Mouse (Mus musculus): ENCODE measurements at regions not wholly inside any gene's neighbourhood (a gene's known extent, or its start where the extent isn't known, plus 50 kb on each side); places are given as distances from the start of the nearest gene placed in this dataset.

DNA sequence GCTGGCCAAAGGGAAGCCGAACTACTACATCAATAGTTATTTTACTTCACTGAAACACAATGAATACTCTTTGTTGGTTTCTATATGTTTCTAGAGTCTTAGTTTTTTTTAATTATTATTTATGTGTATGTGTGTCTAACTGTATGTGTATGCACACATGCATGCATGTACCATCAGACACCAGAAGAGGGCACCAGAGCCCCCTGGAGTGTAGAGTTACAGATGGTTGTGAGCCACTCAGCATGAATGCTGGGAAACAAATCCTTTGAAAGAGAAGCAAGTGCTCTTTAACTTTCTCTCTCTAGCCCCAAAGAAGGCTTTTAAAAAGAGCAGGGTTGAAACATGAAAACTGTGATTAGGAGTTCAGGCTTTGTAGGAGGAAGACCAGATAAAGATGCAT lies 290.7 kb downstream of the Sorl1 start:
- ATAC-seq: no peak

DNA sequence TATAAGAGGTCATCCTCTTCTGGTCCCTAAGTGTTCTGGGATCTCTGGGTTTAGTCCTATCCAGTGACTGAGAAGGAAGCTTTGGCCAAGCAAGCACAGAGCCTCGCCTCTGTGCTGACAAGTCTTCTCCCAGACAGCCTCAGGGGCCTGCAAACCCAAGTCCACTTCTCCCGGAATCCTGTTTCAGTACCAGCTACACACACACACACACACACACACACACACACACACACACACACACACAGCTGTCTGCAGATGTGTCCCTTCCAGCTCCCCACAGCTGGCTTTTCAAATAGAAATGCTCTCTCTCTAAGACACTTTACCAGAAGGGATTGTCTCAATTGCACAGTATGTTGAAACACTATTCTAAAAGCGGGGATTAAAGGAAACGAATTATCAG lies 296.7 kb downstream of the Sorl1 start:
- ATAC-seq: no peak

DNA sequence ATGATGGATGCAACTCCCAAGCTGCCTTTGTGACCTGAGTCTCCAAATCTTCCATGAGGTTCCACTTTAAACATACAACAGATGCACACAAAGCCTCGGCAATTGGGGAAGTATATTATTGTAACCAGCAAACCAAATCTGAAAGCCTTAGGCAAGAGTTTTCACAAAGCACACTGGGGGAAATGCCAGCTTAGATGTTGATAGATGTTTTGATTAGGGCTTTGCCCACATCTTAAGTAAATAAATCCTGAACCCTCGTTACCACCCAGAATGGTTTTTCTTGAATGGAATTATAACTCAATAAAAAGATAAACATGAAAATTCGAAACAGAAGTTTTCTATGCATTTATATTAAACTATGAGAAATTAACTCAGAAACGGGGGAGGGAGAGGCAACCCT lies 302.7 kb downstream of the Sorl1 start:
- ATAC-seq: no peak

DNA sequence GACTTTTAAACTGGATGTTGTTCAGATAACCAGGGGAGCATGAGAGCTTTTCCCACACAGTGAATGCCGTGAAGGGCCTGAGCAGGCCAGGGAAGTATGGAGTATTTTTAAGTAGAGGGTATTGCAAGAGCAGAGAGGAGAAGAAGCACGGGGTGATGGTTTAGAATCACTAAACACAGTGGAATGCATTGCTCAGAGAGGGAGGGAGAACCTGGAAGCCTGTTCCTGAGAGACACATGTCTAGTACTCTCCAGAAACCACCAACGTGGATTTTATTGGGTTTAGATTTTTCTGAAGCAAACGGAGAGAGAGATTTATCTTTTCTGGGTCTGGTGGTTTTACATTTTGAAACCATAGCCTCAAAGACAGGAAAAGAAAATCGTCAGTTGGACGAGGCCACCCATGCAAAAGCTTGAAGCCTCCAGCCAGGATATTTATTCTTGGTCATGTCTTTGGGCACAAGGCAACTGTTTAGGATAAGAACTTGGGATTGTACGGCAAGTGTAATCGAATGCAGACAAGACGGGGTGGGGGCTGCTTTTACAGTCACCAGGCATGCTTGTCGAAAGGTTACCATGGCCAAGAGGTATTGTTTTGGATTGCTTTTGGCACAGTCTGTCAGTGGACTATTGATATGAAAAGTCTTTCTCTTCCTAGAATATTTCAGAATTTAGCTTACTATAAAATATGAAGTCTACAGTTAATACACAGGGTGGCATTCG lies 306.2 kb downstream of the Sorl1 start:
- ATAC-seq: no peak

DNA sequence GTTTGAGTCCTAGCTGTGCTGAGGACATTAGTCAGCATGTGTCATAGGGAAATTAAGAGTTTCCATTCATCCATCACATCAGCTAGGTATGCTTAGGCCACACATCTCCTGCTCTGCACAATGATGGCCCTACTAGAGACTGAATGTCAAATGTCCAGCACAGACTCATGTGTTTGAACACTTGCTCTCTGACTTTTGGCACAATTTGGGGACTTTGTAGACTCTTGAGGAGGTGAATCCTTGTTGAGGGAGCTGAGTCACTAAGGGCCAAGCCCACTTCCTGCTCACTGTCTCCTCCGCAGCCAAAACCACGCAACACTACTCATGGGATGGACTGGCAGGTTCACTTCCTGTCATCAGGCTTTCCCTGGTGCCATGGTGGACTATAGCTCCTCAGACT lies 308.2 kb downstream of the Sorl1 start:
- ATAC-seq: no peak

DNA sequence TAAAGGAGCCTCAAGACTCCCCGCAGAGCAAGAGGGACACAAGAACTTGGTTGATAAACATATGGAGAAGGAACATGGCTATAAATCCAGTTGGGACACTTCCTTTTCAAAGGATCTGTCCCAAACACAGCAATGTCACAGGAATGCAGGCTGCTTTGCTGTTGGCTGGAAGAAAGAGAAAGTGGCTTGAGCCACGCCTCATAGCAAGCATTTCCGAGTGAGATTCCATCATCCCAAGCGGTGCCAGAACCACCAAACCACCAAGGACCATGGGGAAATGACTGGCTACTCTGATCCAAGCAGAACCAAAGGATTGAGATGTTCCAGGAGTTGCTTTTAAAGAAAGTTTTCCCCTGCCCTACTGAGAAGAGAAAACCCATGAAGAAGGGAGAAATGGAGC lies 314.8 kb downstream of the Sorl1 start:
- no peak for ATAC-seq

DNA sequence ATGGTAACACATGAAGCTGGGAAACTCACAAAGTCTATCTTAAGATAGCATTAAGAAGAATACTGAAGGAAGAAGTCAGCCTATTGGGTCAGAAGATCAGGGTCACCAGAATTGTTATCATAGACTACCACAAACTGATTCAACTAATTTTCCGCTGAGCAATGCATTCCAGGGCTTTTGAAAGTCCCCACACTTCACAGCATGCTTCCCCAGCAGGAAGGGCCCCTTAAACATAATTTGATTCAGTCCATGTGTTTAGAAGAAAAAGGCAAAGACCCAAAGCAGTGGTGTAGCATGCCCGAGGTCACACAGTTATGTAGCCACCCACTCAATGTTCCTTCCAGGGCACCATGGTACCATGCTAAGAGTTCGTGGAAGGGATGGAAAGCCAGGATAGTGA lies 315.3 kb downstream of the Sorl1 start:
- ATAC-seq: no peak

DNA sequence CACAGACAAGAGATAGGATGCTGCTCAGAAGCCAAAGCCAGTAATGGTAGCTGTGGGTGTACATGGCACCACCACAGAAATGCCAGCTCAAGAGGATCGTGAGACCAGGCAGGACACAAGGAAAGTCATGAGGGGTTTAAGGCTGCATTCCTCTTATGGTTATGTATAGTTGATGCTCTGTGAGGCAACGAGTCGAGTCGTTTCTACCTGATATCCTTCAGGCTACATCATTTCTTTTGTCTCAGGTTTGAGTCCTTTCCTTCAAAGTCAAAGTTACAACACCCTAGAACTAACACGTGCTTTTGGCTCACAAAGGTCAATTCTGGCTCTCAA lies 317.8 kb downstream of the Sorl1 start:
- ATAC-seq: no peak

DNA sequence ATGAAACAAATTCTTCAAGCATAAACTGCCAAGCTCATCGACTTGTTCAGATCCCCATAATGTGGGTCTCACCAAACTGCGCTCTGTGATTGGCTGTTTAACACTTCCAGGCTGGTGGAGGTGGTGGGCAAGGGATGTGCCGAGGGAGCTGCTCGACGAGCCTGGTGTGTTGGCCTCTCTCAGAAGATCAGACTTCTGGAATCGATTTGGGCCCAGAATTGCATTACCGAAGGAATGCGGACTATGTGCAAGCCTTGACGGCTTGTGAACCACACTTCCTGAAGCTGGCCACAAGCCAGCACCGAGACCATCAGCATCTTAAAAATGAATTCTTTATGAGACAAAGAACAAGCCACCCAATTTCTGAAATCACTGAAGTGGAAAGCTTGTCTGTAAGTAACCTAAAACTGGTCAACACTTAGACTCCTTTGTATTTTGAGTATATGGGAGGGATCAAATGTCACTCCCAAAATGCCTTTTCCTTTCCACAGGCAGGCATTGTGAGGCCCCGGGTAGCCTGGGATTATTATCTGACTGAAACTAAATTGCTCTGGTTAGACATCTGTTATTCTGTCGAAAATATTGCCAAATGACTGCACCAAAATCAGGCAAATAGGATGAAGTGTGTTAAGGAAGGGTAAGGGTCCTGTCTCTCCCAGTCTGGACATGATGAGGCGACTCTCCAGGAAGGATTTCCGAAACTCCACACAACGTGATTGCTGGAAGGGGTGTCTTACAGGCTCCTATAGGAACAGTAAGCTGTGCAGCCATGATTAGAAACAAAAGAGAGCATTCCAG lies 318.4 kb downstream of the Sorl1 start:
- ATAC-seq: no peak

DNA sequence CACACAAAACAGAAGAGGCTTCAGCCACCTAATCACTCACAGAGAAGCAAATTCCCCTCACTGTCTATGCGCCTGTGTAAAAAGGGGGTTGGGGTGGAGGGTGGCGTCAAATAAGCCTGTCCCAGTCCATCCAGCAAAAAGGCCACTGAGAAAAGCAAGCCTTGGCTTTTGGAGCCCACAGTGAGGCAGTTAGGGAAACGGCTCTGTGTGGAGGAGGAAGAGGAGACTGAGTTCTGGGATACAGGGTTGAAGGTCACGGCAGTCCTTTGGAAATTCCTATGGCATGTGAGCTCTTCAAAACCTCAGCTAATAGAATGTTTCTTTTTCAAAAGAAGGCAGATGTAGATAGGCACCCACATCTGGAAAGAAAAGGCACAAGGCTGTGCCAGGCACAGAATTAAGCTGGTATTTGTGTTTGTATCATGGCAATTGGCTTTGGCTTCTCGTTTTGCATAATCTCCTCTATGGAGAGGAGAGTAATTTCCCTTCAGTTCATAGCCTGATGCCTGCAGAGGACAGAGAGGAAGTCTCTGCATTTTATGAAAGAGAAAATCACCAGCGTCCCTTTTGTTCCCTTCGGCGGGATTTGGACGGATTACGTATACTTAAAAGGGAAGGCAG lies 319.3 kb downstream of the Sorl1 start:
- ATAC-seq: no peak

DNA sequence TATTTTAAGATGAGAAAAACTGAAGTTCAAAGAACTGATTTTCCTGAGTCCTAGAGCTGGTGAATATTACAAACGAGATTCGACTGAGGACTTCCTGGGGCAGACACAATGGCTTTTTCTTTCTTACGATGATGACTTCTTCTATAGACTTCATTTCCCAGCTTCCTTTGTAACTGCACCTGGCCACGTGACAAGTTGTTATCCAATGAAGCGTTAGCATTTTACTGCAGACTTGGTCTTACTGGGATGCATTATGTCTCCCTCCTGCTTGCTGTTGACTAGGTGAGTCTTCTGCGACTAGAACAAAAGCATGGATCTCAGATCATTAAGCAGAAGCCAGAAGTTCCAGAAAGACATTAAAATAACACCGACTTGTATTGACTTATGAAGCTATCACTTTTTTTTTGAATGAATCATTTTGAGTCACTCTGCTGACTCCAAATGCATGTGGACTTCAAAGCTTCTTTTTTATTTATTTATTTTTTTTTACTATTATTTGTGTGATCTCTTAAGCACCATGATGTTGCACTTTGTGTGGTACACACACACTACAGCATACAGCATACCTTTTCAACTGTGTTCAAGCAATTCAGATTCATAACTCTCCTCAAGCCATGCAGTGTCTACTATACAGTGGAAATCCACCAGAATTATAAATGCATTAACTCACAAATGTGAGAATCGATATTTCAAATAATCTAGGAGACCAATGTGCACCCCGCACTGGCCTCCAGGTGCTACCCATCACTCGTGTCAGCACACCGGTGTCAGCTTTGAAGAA lies 320.2 kb downstream of the Sorl1 start:
- no peak for ATAC-seq

DNA sequence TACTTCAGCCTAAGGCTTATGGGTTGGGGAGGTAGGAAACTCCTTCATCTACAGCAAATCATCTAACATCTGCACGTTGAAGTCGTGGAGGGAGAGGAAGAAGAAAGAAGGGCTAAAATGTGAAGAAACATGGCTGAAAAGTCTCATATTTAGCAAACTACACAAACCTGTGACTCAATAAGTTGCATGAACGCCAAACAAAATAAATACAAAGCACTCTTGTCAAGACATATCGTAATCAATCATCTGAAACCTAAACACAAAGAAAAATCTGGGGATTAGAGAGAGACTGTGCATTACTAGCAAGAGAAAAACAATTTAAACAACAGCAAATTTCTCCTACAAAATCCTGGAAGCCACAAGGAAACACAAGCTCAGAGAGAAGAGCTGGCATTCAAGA lies 322.7 kb downstream of the Sorl1 start:
- no peak for ATAC-seq

DNA sequence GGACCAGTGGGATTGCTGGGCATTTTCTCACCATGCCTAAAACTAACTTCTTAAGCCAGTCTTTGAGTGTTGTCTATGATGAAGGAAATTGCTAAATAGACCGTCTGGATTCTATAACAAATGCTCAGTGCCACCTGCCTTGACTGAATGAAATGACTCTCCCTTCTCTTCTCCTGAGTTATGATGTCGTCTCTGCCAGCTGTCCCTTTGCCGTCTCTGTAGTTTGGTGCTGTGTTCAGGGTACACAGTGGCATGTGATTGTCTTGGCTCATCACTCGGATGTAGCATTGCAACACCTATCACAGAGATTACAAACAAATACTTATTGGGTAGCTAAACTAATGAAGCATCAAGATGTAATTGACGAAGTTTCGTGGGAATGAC lies 331.3 kb downstream of the Sorl1 start:
- no peak for ATAC-seq

DNA sequence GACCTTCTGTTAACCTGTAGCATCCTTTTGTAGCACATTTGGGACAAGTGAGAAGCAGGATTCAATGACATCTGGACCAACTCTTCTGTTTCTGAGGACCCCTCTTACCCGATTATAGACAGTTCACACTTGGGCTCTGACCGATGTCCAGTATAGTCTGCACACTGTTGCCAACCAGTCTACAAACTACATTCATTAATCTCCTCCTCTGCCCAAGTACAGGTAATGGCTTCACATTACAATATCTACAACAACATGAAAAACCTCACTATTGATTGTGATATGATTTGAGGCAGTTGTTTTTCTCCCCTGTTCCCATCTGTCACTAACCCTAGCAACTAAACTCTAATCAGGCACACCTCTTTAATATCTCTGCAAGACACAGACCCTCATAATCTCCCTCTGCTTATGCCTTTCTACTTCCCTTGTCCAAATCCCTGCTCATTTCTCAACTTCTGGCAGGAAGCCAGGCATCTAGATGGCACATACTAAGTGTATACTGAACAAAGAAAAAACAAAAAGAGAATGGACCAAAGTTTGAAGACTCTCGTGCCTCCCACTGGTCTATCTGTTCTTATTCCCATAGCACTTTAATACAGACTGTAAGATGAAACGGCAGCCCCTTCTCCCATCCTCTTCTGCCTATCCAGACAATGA lies 331.8 kb downstream of the Sorl1 start:
- no peak for ATAC-seq

DNA sequence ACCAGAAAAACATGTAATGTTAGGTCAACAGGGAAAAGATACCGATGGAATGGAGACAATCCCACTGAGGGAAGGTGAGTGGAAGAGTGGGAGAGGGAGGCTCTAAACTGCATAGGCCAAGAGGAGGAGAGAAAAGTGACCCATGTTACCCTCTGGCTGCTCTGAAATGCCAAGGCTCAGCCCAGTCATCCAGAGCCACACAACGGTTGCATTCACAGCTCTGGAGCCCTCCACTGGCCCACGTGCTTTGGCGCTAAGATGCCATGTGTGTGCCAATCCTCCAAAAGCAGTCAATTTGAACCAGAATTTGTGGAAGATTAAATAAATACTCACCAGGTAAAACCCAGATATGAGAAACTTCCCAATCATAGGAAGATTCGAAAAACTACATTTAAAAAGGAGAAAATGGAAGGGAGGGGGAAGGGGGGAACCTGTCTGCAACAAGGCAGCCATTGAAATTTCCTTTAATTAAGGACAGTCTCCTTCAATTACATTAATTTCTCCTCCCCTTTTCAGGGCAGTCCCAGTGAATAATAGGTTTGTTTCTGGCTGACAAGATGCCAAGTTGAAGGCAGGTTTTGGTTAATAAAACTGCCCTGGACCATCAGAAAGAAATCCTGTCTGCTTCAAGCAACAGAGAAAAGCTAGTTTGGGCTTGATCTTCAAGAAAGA lies 332.5 kb downstream of the Sorl1 start:
- ATAC-seq: no peak

DNA sequence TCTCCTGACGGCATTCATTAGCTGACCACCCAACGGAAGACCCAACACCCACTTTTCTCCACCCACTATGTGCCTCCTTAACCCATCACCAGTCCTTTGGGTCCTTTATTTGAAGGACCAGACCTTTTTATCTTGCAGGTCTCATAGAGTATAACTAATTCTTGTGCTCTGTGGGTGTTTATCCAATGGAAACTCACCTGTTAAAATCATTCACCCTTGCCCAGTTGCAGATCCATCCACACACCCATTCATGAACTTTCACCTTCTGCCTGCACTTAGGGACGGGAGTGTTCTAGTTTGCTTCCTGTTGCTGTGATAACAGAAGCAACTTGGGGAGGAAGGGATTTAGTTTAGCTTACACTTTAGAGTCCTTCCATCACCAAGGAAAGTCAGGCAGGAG lies 339.0 kb downstream of the Sorl1 start:
- ATAC-seq: no peak

DNA sequence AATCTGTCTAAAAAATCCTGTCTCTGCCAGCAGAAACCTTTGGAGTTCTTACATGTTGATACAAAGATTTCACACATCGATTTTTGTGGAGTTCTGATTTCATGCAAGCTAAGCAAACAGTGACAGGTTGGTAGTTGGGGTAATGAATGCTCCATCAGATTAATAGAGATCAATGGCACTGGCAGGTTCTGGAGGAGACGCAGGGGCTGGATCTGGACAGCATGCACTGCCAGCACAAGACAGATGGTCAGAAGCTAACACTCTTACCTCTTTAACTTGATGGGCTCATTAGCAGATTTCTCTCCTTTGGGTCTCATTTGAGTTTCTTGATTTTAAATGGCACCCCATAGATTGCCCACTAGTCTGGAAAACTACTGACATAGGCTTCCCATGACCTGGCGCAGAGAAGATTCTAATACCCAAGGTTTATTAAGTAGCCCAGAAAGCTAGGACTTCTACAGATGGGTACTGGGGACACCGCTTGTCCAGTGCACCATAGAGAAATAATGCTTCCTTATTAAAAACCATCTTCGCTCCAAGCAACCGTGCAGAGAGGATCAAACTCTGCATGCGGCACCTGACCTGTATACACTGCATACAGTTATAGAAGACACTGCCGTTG lies 351.7 kb downstream of the Sorl1 start:
- ATAC-seq: no peak

DNA sequence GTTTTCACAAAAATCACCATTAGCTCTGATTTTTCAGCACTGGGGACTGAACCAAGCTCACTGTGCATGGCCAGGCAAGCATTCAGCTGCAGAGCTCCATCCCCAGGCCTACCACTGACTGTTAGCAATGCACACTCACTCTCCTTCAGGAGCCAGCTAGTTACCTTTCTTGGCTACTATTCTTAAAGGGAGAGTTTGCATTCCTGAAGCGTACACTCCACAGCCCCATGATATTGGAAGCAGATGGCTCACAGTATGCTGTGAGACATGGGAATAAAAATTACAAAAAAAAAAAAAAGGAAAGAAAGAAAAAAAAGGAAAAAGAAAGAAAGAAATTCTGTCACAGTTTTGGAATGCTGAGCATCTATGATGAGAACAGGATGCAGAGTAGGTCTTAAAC lies 352.8 kb downstream of the Sorl1 start:
- no peak for ATAC-seq

DNA sequence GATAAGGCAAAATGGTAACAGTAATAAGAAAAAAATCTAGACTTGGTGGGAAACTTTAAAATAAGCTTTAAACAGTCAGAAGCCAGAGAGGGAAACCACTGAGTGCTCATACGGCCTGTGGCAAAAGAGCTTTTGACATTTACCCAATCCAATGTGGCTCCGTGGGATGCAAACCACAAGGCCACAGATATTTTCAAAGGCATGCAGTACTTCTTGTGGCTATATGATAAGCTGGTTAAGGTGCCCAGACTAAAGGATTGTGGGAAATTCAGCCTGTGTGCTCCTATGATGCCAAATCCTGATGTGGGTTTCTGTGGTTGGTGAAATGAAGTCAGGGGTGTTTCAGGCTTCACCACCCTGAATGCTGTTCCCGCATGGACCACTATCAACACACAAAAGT lies 355.8 kb downstream of the Sorl1 start:
- ATAC-seq: no peak

DNA sequence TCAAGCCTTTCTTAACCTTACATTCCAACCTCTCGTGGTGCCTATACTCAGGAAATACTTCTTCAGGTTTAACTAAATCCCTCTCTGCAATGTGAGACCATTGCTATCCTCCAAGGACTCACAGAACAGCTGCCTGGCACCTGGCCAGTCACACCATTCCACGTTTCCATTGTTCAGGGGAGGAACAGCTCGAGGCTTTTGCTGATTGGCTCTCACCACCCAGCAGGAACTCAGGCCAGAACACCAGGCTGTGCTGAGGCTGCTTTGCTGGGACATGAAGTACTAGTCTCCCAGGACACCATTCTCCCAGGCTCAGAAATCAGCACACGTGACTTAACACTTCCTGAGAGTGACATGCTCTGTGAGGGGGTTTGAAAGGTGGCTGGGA lies 357.6 kb downstream of the Sorl1 start:
- no peak for ATAC-seq

DNA sequence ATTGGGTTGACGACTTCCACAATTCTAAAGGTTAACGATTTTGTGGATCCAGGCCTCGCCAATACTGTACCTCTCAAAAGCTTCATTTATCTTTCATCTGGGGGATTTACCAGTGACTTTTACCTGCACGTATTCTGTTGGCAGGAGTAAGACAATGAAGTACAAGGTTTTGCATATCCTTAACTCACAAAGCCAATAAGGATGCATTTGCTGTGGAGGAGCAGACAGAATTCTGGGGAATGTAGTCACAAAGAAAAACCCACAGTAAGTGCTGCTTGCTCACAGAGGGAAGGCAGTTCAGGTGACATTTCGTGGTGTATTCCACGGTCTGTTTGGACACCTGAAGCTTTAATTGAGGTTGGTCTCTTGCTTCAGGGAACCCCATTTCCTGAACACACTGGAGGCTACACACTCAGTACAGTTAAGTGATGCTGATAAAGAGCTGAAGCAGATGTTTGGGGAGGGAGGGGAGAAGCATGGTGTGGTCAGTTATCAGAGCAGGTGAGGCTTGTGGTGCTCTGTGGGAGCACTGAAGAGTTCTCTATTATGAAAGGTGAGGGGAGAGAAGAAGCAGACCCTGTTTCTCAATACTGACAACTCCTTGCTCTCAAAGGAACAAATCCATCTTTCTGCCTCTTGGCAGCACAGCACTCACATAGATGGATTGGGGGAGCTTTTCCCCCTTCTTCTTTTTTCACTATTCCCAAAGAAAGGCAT lies 358.1 kb downstream of the Sorl1 start:
- no peak for ATAC-seq
